Mouse (Mus musculus): ENCODE measurements around the gene Bricd5. TPM values are rescaled to one million over a fixed set of nuclear protein-coding genes. Genes with fewer than 3 reads are reported as not detected.
"Not testable (repeated sequence)": the region's sequence is repeated elsewhere in the genome, so short reads cannot be mapped to it uniquely, and the experiment has no call there.

The Bricd5 gene
- 0.43 and 0.44 TPM in 2 replicates for polyA plus RNA-seq (2015; fragmentation: Nextera tagmentation; extraction: Ambion mirVana)

- 0 out of 2 replicates have a peak within 1 kb of the TSS, but pooled peaks have one; percentile 25 for H3K27ac ChIP-seq (replicated peaks)
- H3K27me3 ChIP-seq, result no peaks in the 10 kb centered on the region
- no peak within 1 kb of the TSS for H3K9ac ChIP-seq
- no peak within 1 kb of the TSS for H3K4me3 ChIP-seq (replicated peaks)
- H3K36me3 ChIP-seq, result peaks cover 40% of the 10 kb centered on the region
- peak within 1 kb of the TSS; percentile 96; the same call in 1 of the 2 replicates for H3K4me2 ChIP-seq (replicated peaks)
- no peak for ATAC-seq (ENCODE audit: insufficient number of reproducible peaks, low FRiP score, low TSS enrichment, low read depth)
- no peaks in the 10 kb centered on the region for H3K9me3 ChIP-seq (replicated peaks)
- WGBS, result 50% methylated on average over 6 of the region's 6 CpGs
- peaks cover 36% of the 10 kb centered on the region for H3K4me1 ChIP-seq
These were observed at the start of gene Bricd5 for GRCm38 (mm10) chr17:24473612-24474275. Bricd5 (plus strand) TSS chr17:24473884.

- Histone ChIP-seq H3K4me1 (peaks cover 14% of the 10 kb centered on the region), H3K9me3 (replicated peaks) (no peaks in the 10 kb centered on the region), H3K27ac (replicated peaks) (no peak overlapping the region), H3K27me3 (no peaks in the 10 kb centered on the region), H3K4me3 (replicated peaks) (no peak overlapping the region), H3K4me2 (replicated peaks) (no peak overlapping the region), H3K9ac (no peak overlapping the region), H3K36me3 (peaks cover 57% of the 10 kb centered on the region)
- WGBS, result 94% methylated on average over 5 of the region's 5 CpGs
- ATAC-seq (ENCODE audit: insufficient number of reproducible peaks, low FRiP score, low TSS enrichment, low read depth), result no peak
These were observed 49.2 kb upstream of the Bricd5 start for GRCm38 (mm10) chr17:24424489-24424888.

DNA sequence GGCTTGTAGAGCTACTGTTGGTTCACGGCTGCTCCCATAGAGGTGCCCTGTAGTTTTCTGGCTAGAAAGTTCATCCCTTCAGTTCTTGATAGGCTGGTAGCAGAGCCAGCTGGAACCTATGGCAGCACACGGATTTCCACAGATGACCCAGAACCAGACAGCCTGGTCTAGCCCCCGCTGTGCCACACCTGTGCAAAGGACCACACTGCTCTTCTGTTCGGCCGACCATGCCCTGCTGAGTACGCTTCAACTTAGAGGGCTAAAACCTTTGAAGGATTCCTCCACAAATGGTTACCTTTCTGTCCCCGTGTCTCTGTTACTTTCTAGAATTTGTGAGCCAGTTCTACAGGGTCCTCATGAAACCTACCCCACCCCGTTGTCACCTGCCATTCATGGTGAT is 48.4 kb upstream of the Bricd5 start:
- ATAC-seq (ENCODE audit: insufficient number of reproducible peaks, low FRiP score, low TSS enrichment, low read depth); H3K9me3 ChIP-seq (replicated peaks); H3K9ac ChIP-seq; H3K4me2 ChIP-seq (replicated peaks); H3K27ac ChIP-seq (replicated peaks); H3K27me3 ChIP-seq; H3K4me3 ChIP-seq (replicated peaks): not testable (repeated sequence)
- Histone ChIP-seq H3K4me1 (peaks cover 14% of the 10 kb centered on the region), H3K36me3 (peaks cover 48% of the 10 kb centered on the region)
- 83% methylated on average over 6 of the region's 8 CpGs for WGBS

GRCm38 (mm10) chr17:24425905-24426304 is 47.8 kb upstream of the Bricd5 start:
- no peak for ATAC-seq (ENCODE audit: insufficient number of reproducible peaks, low FRiP score, low TSS enrichment, low read depth)
- WGBS, result 73% methylated on average over 7 of the region's 7 CpGs
- Histone ChIP-seq H3K27ac (replicated peaks) (peak overlapping the region; percentile 93), H3K36me3 (peaks cover 43% of the 10 kb centered on the region), H3K4me3 (replicated peaks) (peak overlapping the region; percentile 65), H3K27me3 (no peaks in the 10 kb centered on the region), H3K4me1 (peaks cover 14% of the 10 kb centered on the region), H3K4me2 (replicated peaks) (peak overlapping the region; percentile 60; the same call in 1 of the 2 replicates), H3K9ac (no peak overlapping the region), H3K9me3 (replicated peaks) (no peaks in the 10 kb centered on the region)

DNA sequence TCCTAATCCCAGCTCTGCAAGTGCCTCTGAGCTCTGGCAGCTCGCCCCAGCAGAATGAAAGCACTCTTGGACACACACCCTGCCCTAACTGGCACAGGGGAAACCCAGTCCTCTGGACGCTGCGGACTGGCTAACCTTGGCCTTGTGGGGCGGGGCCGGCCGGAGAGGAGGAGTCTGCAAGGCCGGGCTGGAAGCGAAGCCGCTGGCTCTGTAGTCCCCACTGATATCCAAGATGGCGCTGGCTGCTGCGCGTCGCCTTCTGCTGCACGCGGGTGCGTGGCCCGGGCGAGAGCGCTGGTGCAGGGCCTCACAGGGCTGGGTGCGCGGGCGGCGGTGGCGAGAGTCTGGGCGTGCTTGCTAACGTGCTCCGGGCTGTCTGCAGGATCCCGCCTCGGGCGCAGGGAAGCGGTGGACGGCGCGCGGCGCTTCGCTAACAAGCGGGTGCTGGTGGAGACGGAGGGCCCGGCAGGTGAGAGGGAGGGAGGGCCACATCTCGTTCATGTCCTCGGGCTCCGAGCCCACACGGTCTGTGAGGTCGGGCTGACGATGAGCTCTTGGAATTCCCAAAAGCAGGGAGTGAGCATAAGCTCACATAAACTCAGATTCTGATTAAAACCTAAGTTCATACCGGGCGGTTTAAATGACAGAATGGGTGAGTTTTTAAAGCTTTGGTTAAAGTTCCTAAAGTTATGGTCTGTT is 47.1 kb upstream of the Bricd5 start, which contains the start of gene Eci1:
Gene Eci1, plus strand, starts transcription at position 171 of the 699 bp plus-strand sequence.
- Histone ChIP-seq H3K4me1 (peaks cover 14% of the 10 kb centered on the region), H3K9me3 (replicated peaks) (no peaks in the 10 kb centered on the region), H3K27ac (replicated peaks) (peak within 1 kb of the TSS; percentile 93), H3K4me2 (replicated peaks) (peak within 1 kb of the TSS; percentile 60), H3K9ac (peak within 1 kb of the TSS; percentile 79), H3K36me3 (peaks cover 35% of the 10 kb centered on the region), H3K27me3 (no peaks in the 10 kb centered on the region), H3K4me3 (replicated peaks) (peak within 1 kb of the TSS; percentile 65)
- WGBS, result under 1% methylated on average over 48 of the region's 48 CpGs
- peak; percentile 96 for ATAC-seq (ENCODE audit: insufficient number of reproducible peaks, low FRiP score, low TSS enrichment, low read depth)

DNA sequence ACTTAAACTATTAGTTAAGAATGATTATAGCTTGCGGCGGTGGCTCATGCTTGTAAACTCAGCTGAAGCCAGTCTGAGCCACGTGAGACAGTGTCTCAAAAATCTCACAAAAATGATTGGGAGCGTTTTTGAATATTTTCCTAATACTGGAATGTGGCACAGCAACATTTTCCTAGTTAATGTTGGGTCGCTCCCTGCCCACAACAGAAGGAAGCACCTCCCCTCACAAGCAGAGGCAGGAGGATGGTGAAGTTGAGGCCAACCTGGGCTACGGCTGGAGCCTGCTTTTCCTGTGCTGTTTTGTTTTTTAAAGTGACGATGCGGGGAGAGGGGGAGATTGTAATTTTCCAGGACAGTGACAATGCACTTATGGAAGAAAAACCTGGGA is 46.5 kb upstream of the Bricd5 start:
- H3K27me3 ChIP-seq, result no peaks in the 10 kb centered on the region
- peak overlapping the region; percentile 79 for H3K9ac ChIP-seq
- H3K36me3 ChIP-seq, result peaks cover 30% of the 10 kb centered on the region
- peaks cover 14% of the 10 kb centered on the region for H3K4me1 ChIP-seq
- 5% methylated on average over 8 of the region's 8 CpGs for WGBS
- peak overlapping the region; percentile 65 for H3K4me3 ChIP-seq (replicated peaks)
- no peak for ATAC-seq (ENCODE audit: insufficient number of reproducible peaks, low FRiP score, low TSS enrichment, low read depth)
- peak overlapping the region; percentile 93 for H3K27ac ChIP-seq (replicated peaks)
- H3K4me2 ChIP-seq (replicated peaks), result peak overlapping the region; percentile 60
- H3K9me3 ChIP-seq (replicated peaks), result no peaks in the 10 kb centered on the region

- Histone ChIP-seq H3K4me3 (replicated peaks) (no peak overlapping the region), H3K27ac (replicated peaks) (no peak overlapping the region), H3K36me3 (peaks cover 16% of the 10 kb centered on the region), H3K9ac (no peak overlapping the region), H3K4me1 (peaks cover 14% of the 10 kb centered on the region), H3K4me2 (replicated peaks) (no peak overlapping the region), H3K9me3 (replicated peaks) (no peaks in the 10 kb centered on the region), H3K27me3 (no peaks in the 10 kb centered on the region)
- ATAC-seq (ENCODE audit: insufficient number of reproducible peaks, low FRiP score, low TSS enrichment, low read depth), result no peak
- WGBS, result 84% methylated on average over 14 of the region's 14 CpGs
These were observed 44.3 kb upstream of the Bricd5 start for GRCm38 (mm10) chr17:24429201-24429983.

GRCm38 (mm10) chr17:24437016-24437415 is 36.7 kb upstream of the Bricd5 start:
- H3K9me3 ChIP-seq (replicated peaks), result no peaks in the 10 kb centered on the region
- H3K27ac ChIP-seq (replicated peaks), result no peak overlapping the region
- 72% methylated on average over 5 of the region's 5 CpGs for WGBS
- peaks cover 48% of the 10 kb centered on the region for H3K36me3 ChIP-seq
- H3K4me3 ChIP-seq (replicated peaks), result no peak overlapping the region
- no peak overlapping the region for H3K4me2 ChIP-seq (replicated peaks)
- no peak overlapping the region for H3K9ac ChIP-seq
- no peaks in the 10 kb centered on the region for H3K27me3 ChIP-seq
- no peaks in the 10 kb centered on the region for H3K4me1 ChIP-seq
- peak; percentile 29; the same call in 1 of the 2 replicates for ATAC-seq (ENCODE audit: insufficient number of reproducible peaks, low FRiP score, low TSS enrichment, low read depth)

GRCm38 (mm10) chr17:24440377-24440776 is 33.3 kb upstream of the Bricd5 start:
- peaks cover 55% of the 10 kb centered on the region for H3K36me3 ChIP-seq
- no peaks in the 10 kb centered on the region for H3K27me3 ChIP-seq
- H3K9me3 ChIP-seq (replicated peaks), result no peaks in the 10 kb centered on the region
- no peak overlapping the region for H3K9ac ChIP-seq
- ATAC-seq (ENCODE audit: insufficient number of reproducible peaks, low FRiP score, low TSS enrichment, low read depth), result no peak
- no peak overlapping the region for H3K4me2 ChIP-seq (replicated peaks)
- H3K4me3 ChIP-seq (replicated peaks), result no peak overlapping the region
- H3K27ac ChIP-seq (replicated peaks), result no peak overlapping the region
- WGBS, result 86% methylated on average over 8 of the region's 8 CpGs
- H3K4me1 ChIP-seq, result no peaks in the 10 kb centered on the region

GRCm38 (mm10) chr17:24441148-24441547 is 32.5 kb upstream of the Bricd5 start:
- Histone ChIP-seq H3K27me3 (no peaks in the 10 kb centered on the region), H3K9me3 (replicated peaks) (no peaks in the 10 kb centered on the region), H3K4me1 (no peaks in the 10 kb centered on the region), H3K27ac (replicated peaks) (no peak overlapping the region), H3K36me3 (peaks cover 63% of the 10 kb centered on the region), H3K9ac (no peak overlapping the region), H3K4me3 (replicated peaks) (no peak overlapping the region), H3K4me2 (replicated peaks) (no peak overlapping the region)
- 61% methylated on average over 2 of the region's 2 CpGs for WGBS
- ATAC-seq (ENCODE audit: insufficient number of reproducible peaks, low FRiP score, low TSS enrichment, low read depth), result no peak

GRCm38 (mm10) chr17:24442107-24442506 is 31.6 kb upstream of the Bricd5 start:
- WGBS, result 86% methylated on average over 14 of the region's 14 CpGs
- H3K36me3 ChIP-seq, result peaks cover 73% of the 10 kb centered on the region
- H3K27me3 ChIP-seq, result no peaks in the 10 kb centered on the region
- no peaks in the 10 kb centered on the region for H3K9me3 ChIP-seq (replicated peaks)
- no peak overlapping the region for H3K9ac ChIP-seq
- ATAC-seq (ENCODE audit: insufficient number of reproducible peaks, low FRiP score, low TSS enrichment, low read depth), result no peak
- no peak overlapping the region for H3K4me2 ChIP-seq (replicated peaks)
- no peak overlapping the region for H3K27ac ChIP-seq (replicated peaks)
- no peaks in the 10 kb centered on the region for H3K4me1 ChIP-seq
- no peak overlapping the region for H3K4me3 ChIP-seq (replicated peaks)
